Mouse (Mus musculus) limb, embryonic 12.5 days (tissue): Measurements from ENCODE around the gene Lrrc56. TPM values are rescaled to one million over a fixed set of nuclear protein-coding genes. Genes with fewer than 3 reads are reported as not detected.
"Not testable (repeated sequence)": the region's sequence is repeated elsewhere in the genome, so short reads cannot be mapped to it uniquely, and the experiment has no call there.

ENCODE experiments used
- ATAC-seq: fragments of 200-750 bp; cut with Nextera tagmentation; 2 replicates; pipeline ENCODE4 v1.8.0; 2017; ENCODE audit warnings: low read depth, moderate TSS enrichment; ENCODE audit not compliant: insufficient number of reproducible peaks, insufficient read depth, low FRiP score, low TSS enrichment
- H3K27ac ChIP-seq: fragments of 300-500 bp; sonication (generic); 2 replicates; pipeline ENCODE4 v1.5.1; 2016; ENCODE audit warnings: mild to moderate bottlenecking, moderate library complexity
- H3K27me3 ChIP-seq: fragments of 300-500 bp; sonication (generic); 2 replicates; pipeline ENCODE4 v1.6.1; 2016; ENCODE audit warnings: mild to moderate bottlenecking, moderate library complexity
- H3K36me3 ChIP-seq: fragments of 300-500 bp; sonication (generic); 2 replicates; pipeline ENCODE4 v1.6.1; 2016; ENCODE audit warnings: mild to moderate bottlenecking, moderate library complexity
- H3K4me1 ChIP-seq: fragments of 300-500 bp; sonication (generic); replicated peaks from 2 replicates; pipeline ENCODE4 v1.6.1; 2016
- H3K4me2 ChIP-seq: fragments of 300-500 bp; sonication (generic); 2 replicates; pipeline ENCODE4 v1.6.1; 2016; ENCODE audit warnings: mild to moderate bottlenecking, moderate library complexity
- H3K4me3 ChIP-seq: fragments of 300-500 bp; sonication (generic); replicated peaks from 2 replicates; pipeline ENCODE4 v1.5.1; 2016; ENCODE audit warnings: mild to moderate bottlenecking
- H3K9ac ChIP-seq: fragments of 300-500 bp; sonication (generic); replicated peaks from 2 replicates; pipeline ENCODE4 v1.6.1; 2016; ENCODE audit warnings: mild to moderate bottlenecking, moderate library complexity
- H3K9me3 ChIP-seq: fragments of 300-500 bp; sonication (generic); 2 replicates; pipeline ENCODE4 v1.6.1; 2016; ENCODE audit warnings: mild to moderate bottlenecking, moderate library complexity
- WGBS: fragments of 180-500 bp; shearing (Covaris S2); methylation state at CpG from one replicate; pipeline ENCODE4 v1.1.7; 2016; 5-methylcytosine and 5-hydroxymethylcytosine counted together
- microRNA counts: library from miRNA; unstranded; fragments of <30 nt; microRNA quantifications from one replicate; lab custom pipeline; 2017
- microRNA-seq: library from miRNA; unstranded; fragments of <30 nt; microRNA quantifications from one replicate; pipeline ENCODE4, GENCODE M21; 2017
- polyA plus RNA-seq: library from polyadenylated mRNA; unstranded; fragments of >200 nt; fragmentation: Nextera tagmentation; extraction: Ambion mirVana; gene quantifications from 2 replicates; pipeline ENCODE4 v1.2.1, GENCODE M21; 2016

Gene Lrrc56
- polyA plus RNA-seq, 1 experiment from 2014 or later = 17.0 TPM

DNA sequence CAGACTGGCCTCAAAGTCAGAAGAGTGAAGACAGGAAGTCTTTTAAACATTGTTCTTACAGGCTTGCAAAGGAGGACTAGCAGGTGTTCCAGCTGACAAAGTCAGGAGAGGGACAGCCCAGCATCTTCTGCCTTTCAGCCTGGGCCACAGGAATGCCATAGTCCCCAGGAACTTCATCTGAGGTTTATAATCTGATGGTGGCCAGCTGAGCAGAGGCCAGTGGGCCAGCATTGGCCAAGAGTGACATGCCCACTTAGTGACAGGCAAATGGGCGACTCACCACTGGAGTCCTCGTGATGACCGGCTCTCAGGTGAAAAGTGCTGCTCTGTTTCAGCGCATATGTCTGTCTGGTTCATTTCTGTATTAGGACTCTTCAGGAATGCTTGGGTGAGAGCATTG is 36.6 kb downstream of the Lrrc56 start:
- Histone ChIP-seq H3K36me3 (peaks cover 51% of the 10 kb centered on the region), H3K27me3 (no peaks in the 10 kb centered on the region), H3K4me1 (peaks cover 15% of the 10 kb centered on the region), H3K4me3 (no peak overlapping the region), H3K9me3 (no peaks in the 10 kb centered on the region), H3K27ac (no peak overlapping the region), H3K9ac (0 out of 2 replicates have a peak overlapping the region, but pooled peaks have one; percentile 4), H3K4me2 (peak overlapping the region; percentile 7)
- no peak for ATAC-seq
- WGBS = 92% methylated on average over 4 of the region's 4 CpGs

DNA sequence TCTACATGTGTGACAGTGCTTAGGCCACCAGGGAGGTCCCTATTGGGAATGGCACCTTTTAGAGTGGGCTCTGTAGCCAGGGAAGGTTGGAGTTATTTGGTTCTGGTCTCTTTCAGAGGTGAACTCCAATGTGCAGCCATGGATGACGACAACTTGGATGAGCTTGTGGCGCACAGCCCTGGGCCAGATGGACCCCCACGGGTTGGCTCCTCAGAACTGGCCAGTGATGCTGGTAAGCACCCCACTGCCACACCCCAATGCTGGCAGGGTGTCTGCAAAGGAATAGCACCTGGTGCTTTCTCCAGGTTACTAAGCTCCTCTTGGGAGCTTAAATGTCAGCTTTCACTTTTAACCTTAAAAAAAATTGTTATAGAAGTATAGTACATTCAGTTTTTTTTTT is 37.2 kb downstream of the Lrrc56 start:
- Histone ChIP-seq H3K4me1 (peaks cover 15% of the 10 kb centered on the region), H3K27me3 (no peaks in the 10 kb centered on the region), H3K4me3 (no peak overlapping the region), H3K36me3 (peaks cover 56% of the 10 kb centered on the region), H3K9ac (no peak overlapping the region), H3K9me3 (no peaks in the 10 kb centered on the region), H3K27ac (no peak overlapping the region), H3K4me2 (no peak overlapping the region)
- WGBS = 93% methylated on average over 3 of the region's 3 CpGs
- ATAC-seq = no peak

DNA sequence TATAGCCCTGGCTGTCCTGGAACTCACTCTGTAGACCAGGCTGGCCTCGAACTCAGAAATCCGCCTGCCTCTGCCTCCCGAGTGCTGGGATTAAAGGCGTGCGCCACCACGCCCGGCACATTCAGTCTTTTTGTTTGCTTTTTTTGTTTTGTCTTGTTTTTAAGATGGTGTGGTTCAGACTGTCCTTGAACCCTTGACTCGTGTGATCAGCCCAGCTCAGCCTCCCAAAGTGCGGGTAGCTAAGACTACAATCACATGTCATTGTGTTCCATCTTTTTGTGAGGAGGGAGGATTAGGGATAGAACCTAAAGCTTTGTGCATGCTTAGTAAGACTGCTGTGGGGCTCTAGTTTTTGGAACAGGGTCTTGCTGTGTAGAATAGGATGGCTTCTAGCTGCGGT is 37.6 kb downstream of the Lrrc56 start:
- no peaks in the 10 kb centered on the region for H3K27me3 ChIP-seq
- WGBS = 96% methylated on average over 10 of the region's 10 CpGs
- H3K4me2 ChIP-seq = no peak overlapping the region
- H3K9ac ChIP-seq = no peak overlapping the region
- no peak overlapping the region for H3K27ac ChIP-seq
- peaks cover 59% of the 10 kb centered on the region for H3K36me3 ChIP-seq
- ATAC-seq = no peak
- no peak overlapping the region for H3K4me3 ChIP-seq
- H3K4me1 ChIP-seq = peaks cover 15% of the 10 kb centered on the region
- H3K9me3 ChIP-seq = no peaks in the 10 kb centered on the region

DNA sequence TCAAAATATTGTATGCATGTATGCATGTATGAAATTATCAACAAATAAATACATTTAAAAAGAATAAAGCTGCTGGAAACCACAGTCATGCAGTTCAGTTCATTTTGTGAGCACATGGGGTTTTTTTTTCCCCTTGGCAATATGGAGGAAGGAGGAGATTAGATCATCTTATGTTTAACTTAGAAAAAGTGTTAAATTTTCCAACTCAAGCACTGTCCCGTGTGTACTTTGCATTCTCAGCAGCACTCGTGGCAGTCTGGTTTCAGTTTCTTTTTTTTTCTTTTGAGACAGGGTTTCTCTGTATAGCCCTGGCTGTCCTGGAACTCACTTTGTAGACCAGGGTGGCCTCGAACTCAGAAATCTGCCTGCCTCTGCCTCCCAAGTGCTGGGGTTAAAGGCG is 56.5 kb downstream of the Lrrc56 start:
- H3K9me3 ChIP-seq, H3K9ac ChIP-seq, H3K27ac ChIP-seq, H3K4me3 ChIP-seq, H3K4me1 ChIP-seq, H3K4me2 ChIP-seq, ATAC-seq, H3K27me3 ChIP-seq: not testable (repeated sequence)
- 91% methylated on average over 4 of the region's 4 CpGs for WGBS
- peaks cover 97% of the 10 kb centered on the region for H3K36me3 ChIP-seq

DNA sequence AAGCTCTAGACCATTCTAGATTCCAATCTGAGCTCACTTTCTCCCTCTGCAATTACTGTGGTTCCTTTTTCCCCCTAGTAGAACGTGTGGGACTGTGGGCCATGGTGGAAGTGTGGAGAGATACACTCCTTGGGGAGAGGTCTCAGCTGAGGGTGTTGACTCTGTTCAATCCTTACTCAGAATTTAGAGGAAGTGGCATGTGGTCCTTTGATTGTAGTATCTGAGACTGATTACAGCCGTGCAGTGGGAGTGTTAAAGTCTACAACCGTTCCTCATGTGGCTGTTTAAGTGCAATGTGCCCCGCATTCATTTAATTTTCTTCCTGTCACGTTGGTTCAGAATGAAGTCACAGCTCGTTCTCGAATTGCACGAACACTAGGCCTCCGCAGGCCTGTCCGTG is 62.2 kb downstream of the Lrrc56 start:
- WGBS = 92% methylated on average over 10 of the region's 10 CpGs
- Histone ChIP-seq H3K4me1 (no peaks in the 10 kb centered on the region), H3K4me2 (no peak overlapping the region), H3K27ac (no peak overlapping the region), H3K9ac (no peak overlapping the region), H3K9me3 (no peaks in the 10 kb centered on the region), H3K27me3 (no peaks in the 10 kb centered on the region), H3K4me3 (no peak overlapping the region), H3K36me3 (peaks cover 97% of the 10 kb centered on the region)
- ATAC-seq = no peak

MicroRNA genes within 50 kb of the gene (microRNA counts, 519-probe panel; counts per million panel counts)
- 6,001 counts per million, percentile 71 among the panel's probes with 10 or more counts for microRNA mmu-miR-210 (lab: Ali Mortazavi, UCI)

Small RNAs within 50 kb of the gene (microRNA-seq; reads per million reads assigned to microRNA genes)
- gene Mir210 = 477 reads per million, percentile 69 among the genes with 10 or more reads in this experiment

Other genes with a start within 250 kb of the Lrrc56 start
- 5.6 and 6.1 TPM in 2 replicates for gene Ifitm5, start 243.9 kb upstream of the Lrrc56 start, polyA plus RNA-seq
- not detected in 2 replicates for gene Gm45717, start 238.2 kb upstream of the Lrrc56 start, polyA plus RNA-seq
- gene Ifitm2, start 238.2 kb upstream of the Lrrc56 start, polyA plus RNA-seq = 941 and 1,046 TPM in 2 replicates
- gene Ifitm1, start 226.9 kb upstream of the Lrrc56 start, polyA plus RNA-seq = 77.8 and 78.8 TPM in 2 replicates
- 56.5 and 68.6 TPM in 2 replicates for gene Ifitm3, start 183.4 kb upstream of the Lrrc56 start, polyA plus RNA-seq
- gene Ifitm6, start 176.2 kb upstream of the Lrrc56 start, polyA plus RNA-seq = not detected in 2 replicates
- not detected in 2 replicates for gene Gm17387, start 165.0 kb upstream of the Lrrc56 start, polyA plus RNA-seq
- 37.3 and 40.1 TPM in 2 replicates for gene B4galnt4, start 133.1 kb upstream of the Lrrc56 start, polyA plus RNA-seq
- 14.6 and 14.9 TPM in 2 replicates for gene Pkp3, start 115.9 kb upstream of the Lrrc56 start, polyA plus RNA-seq
- gene Sigirr, start 93.6 kb upstream of the Lrrc56 start, polyA plus RNA-seq = 2.2 and 2.5 TPM in 2 replicates
- 1.6 and 2.0 TPM in 2 replicates for gene Ano9, start 76.4 kb upstream of the Lrrc56 start, polyA plus RNA-seq
- 76.0 and 76.7 TPM in 2 replicates for gene Ptdss2, start 71.8 kb upstream of the Lrrc56 start, polyA plus RNA-seq
- 88.5 and 91.5 TPM in 2 replicates for gene Rnh1, start 21.3 kb upstream of the Lrrc56 start, polyA plus RNA-seq
- gene Hras, start 152 bp upstream of the Lrrc56 start, polyA plus RNA-seq = 95.3 and 98.1 TPM in 2 replicates
- 4.2 and 5.2 TPM in 2 replicates for gene Lmntd2, start 19.9 kb downstream of the Lrrc56 start, polyA plus RNA-seq
- gene Rassf7, start 21.7 kb downstream of the Lrrc56 start, polyA plus RNA-seq = 39.1 and 43.7 TPM in 2 replicates
- gene Phrf1, start 34.6 kb downstream of the Lrrc56 start, polyA plus RNA-seq = 95.8 and 102 TPM in 2 replicates
- gene Irf7, start 72.3 kb downstream of the Lrrc56 start, polyA plus RNA-seq = 0.51 and 1.0 TPM in 2 replicates
- not detected in 2 replicates for gene Cdhr5, start 82.6 kb downstream of the Lrrc56 start, polyA plus RNA-seq
- 10.5 and 11.4 TPM in 2 replicates for gene Sct, start 85.0 kb downstream of the Lrrc56 start, polyA plus RNA-seq
- 1.6 TPM in 2 replicates for gene Drd4, start 97.8 kb downstream of the Lrrc56 start, polyA plus RNA-seq
- 61.8 and 66.5 TPM in 2 replicates for gene Deaf1, start 133.5 kb downstream of the Lrrc56 start, polyA plus RNA-seq
- 50.7 and 52.0 TPM in 2 replicates for gene Tmem80, start 133.6 kb downstream of the Lrrc56 start, polyA plus RNA-seq
- 5.1 and 6.3 TPM in 2 replicates for gene Eps8l2, start 144.7 kb downstream of the Lrrc56 start, polyA plus RNA-seq
- gene Taldo1, start 198.0 kb downstream of the Lrrc56 start, polyA plus RNA-seq = 299 and 318 TPM in 2 replicates
- 60.6 and 63.8 TPM in 2 replicates for gene Gatd1, start 220.0 kb downstream of the Lrrc56 start, polyA plus RNA-seq
- gene Cend1, start 235.3 kb downstream of the Lrrc56 start, polyA plus RNA-seq = 5.6 and 6.3 TPM in 2 replicates
- 33.1 and 38.3 TPM in 2 replicates for gene Slc25a22, start 243.7 kb downstream of the Lrrc56 start, polyA plus RNA-seq
- 16.4 and 19.2 TPM in 2 replicates for gene Pidd1, start 249.9 kb downstream of the Lrrc56 start, polyA plus RNA-seq